In the genomic region with DNA sequence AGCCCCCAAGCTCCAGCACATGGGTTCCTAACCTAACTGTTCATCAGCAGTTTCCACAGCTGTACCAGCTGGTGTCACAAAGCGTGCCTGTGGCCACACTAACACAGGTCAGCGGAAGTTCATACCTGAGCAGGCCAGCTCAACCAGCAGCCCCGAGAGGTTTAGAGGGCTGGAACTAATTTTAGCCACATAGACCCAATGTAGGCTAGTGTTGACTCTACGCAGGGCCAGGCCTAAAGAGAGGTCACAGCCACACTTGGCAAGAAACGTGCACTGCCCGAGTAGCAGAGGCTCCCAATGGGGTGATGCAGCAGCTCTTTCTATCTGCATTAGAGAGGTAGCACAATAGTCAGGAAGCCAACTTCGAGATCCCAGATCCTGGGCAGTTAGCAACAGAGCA, we compare ENCODE assay signal across 22 mouse cellular contexts.
DNase-seq lines count a peak whose midpoint lies in the region; ATAC-seq and TF ChIP-seq lines count a peak whose summit lies in the region.
"Had no signal": no experiment of that assay in that cellular context is flagged by ENCODE, and none has a peak within 500 bp of the region (broad histone marks: within the 10 kb centered on the region; RNA-seq: fewer than 3 reads in every experiment).

No protein-coding gene starts in this region.

- intact Hi-C loops in heart, adult 2 months (cut with DNase I) = no loop called here
- intact Hi-C loops in heart, postnatal 14 days (cut with DNase I) = no loop called here

- H3K36me3 ChIP-seq in heart, adult 2 months (ENCODE audit: control insufficient read depth, insufficient read depth, low read length) = no peaks in the 10 kb centered on the region
- H3K36me3 ChIP-seq in heart, embryonic 11.5 days (ENCODE audit: control insufficient read depth, insufficient read depth, low read length) = no peaks in the 10 kb centered on the region
- H3K36me3 ChIP-seq in heart, postnatal 0 days (replicated peaks; ENCODE audit: control insufficient read depth, insufficient read depth, low read length) = no peaks in the 10 kb centered on the region
- H3K36me3 ChIP-seq: embryonic facial prominence, embryonic 15.5 days; G1E; kidney, embryonic 15.5 days; limb, embryonic 12.5 days; midbrain, embryonic 13.5 days; neural tube, embryonic 12.5 days had no signal

- H3K27ac ChIP-seq in heart, adult 2 months = no peak overlapping the region
- peak overlapping the region; percentile 60 for H3K27ac ChIP-seq in heart, embryonic 11.5 days (ENCODE audit: low read depth, low read length)
- H3K27ac ChIP-seq in heart, postnatal 0 days (ENCODE audit: low read depth) = peak overlapping the region; percentile 32; the same call in 1 of the 2 replicates
- H3K27ac ChIP-seq: embryonic facial prominence, embryonic 15.5 days; kidney, embryonic 15.5 days; limb, embryonic 12.5 days; midbrain, embryonic 13.5 days; neural tube, embryonic 12.5 days had no signal

- no peaks in the 10 kb centered on the region for H3K27me3 ChIP-seq in heart, adult 2 months (ENCODE audit: control insufficient read depth, insufficient read depth, low read length)
- no peaks in the 10 kb centered on the region for H3K27me3 ChIP-seq in heart, embryonic 11.5 days (ENCODE audit: control insufficient read depth, insufficient read depth, low read length)
- no peaks in the 10 kb centered on the region for H3K27me3 ChIP-seq in heart, postnatal 0 days (ENCODE audit: control insufficient read depth, insufficient read depth, low read length)
- H3K27me3 ChIP-seq: embryonic facial prominence, embryonic 15.5 days; kidney, embryonic 15.5 days; midbrain, embryonic 13.5 days; neural tube, embryonic 12.5 days; Patski had no signal

- TF ChIP-seq POLR2A in heart, adult 2 months (IDR thresholded peaks at IDR 0.05; ENCODE audit: insufficient read depth, low read depth, low read length) = no peak

- H3K9ac ChIP-seq in heart, adult 2 months (ENCODE audit: low read depth, low read length) = no peak overlapping the region
- H3K9ac ChIP-seq in heart, embryonic 11.5 days (ENCODE audit: low read depth, low read length) = no peak overlapping the region
- no peak overlapping the region for H3K9ac ChIP-seq in heart, postnatal 0 days (replicated peaks; ENCODE audit: low read depth, low read length)
- H3K9ac ChIP-seq: embryonic facial prominence, embryonic 15.5 days; kidney, embryonic 15.5 days; limb, embryonic 12.5 days; midbrain, embryonic 13.5 days; neural tube, embryonic 12.5 days had no signal

- peak; percentile 45 for TF ChIP-seq CTCF in heart, adult 2 months (IDR thresholded peaks at IDR 0.05)
- TF ChIP-seq CTCF in heart, postnatal 0 days (IDR thresholded peaks at IDR 0.05; ENCODE audit: low read depth) = no peak

- H3K9me3 ChIP-seq in heart, embryonic 11.5 days (replicated peaks; ENCODE audit: control insufficient read depth, low read length) = no peaks in the 10 kb centered on the region
- no peaks in the 10 kb centered on the region for H3K9me3 ChIP-seq in heart, postnatal 0 days (replicated peaks; ENCODE audit: control insufficient read depth, low read length)
- H3K9me3 ChIP-seq: embryonic facial prominence, embryonic 15.5 days; G1E; kidney, embryonic 15.5 days; limb, embryonic 12.5 days; midbrain, embryonic 13.5 days; neural tube, embryonic 12.5 days had no signal

- DNase-seq in heart, adult 2 months = peak in 1 of 2 experiments; percentile 42
- no peak for DNase-seq in heart, postnatal 14 days
- peak; percentile 19 to 35 for DNase-seq in heart, adult 9 months (ENCODE audit: low spot score in 2 of 2)
- no peak for DNase-seq in heart, postnatal 0 days (ENCODE audit: low spot score)
- DNase-seq in ovary, postnatal 36 days (ENCODE audit: low spot score) = no peak
- DNase-seq in frontal cortex, postnatal 10 days (ENCODE audit: low spot score in 2 of 2) = no peak
- DNase-seq: B cell, adult 2 months; cerebellum, adult 11 months; cerebellum, adult 9-11 months; kidney, postnatal 4 days; lung, adult 2 months; lung, postnatal 14 days; thymus, postnatal 14 days had no signal

- ATAC-seq in heart, embryonic 11.5 days (replicated peaks; ENCODE audit: insufficient number of reproducible peaks, low FRiP score, low TSS enrichment) = no peak
- ATAC-seq in heart, postnatal 0 days (ENCODE audit: insufficient read depth, low read depth) = peak; percentile 50
- ATAC-seq: intestine, postnatal 0 days; midbrain, embryonic 13.5 days; Patski had no signal

- no peaks in the 10 kb centered on the region; the same call in 1 of the 2 replicates for H3K79me2 ChIP-seq in heart, adult 2 months (replicated peaks; ENCODE audit: control insufficient read depth, insufficient read depth, low read length)

- H3K4me2 ChIP-seq in heart, embryonic 11.5 days = no peak overlapping the region
- no peak overlapping the region for H3K4me2 ChIP-seq in heart, postnatal 0 days (ENCODE audit: low read depth, low read length)
- H3K4me2 ChIP-seq: embryonic facial prominence, embryonic 15.5 days; kidney, embryonic 15.5 days; limb, embryonic 12.5 days; midbrain, embryonic 13.5 days; neural tube, embryonic 12.5 days had no signal

- no peak overlapping the region for H3K4me3 ChIP-seq in heart, adult 2 months
- H3K4me3 ChIP-seq in heart, embryonic 11.5 days (ENCODE audit: low read depth, low read length) = no peak overlapping the region
- H3K4me3 ChIP-seq in heart, postnatal 0 days (ENCODE audit: low read depth, low read length) = no peak overlapping the region
- H3K4me3 ChIP-seq: embryonic facial prominence, embryonic 15.5 days; kidney, embryonic 15.5 days; limb, embryonic 12.5 days; midbrain, embryonic 13.5 days; neural tube, embryonic 12.5 days had no signal

- H3K4me1 ChIP-seq in heart, adult 2 months (ENCODE audit: control insufficient read depth, insufficient read depth, low read length) = peaks cover 1% of the 10 kb centered on the region; the same call in 1 of the 2 replicates
- peaks cover 66% of the 10 kb centered on the region for H3K4me1 ChIP-seq in heart, embryonic 11.5 days (ENCODE audit: control insufficient read depth, insufficient read depth, low read length)
- peaks cover 43% of the 10 kb centered on the region for H3K4me1 ChIP-seq in heart, postnatal 0 days (ENCODE audit: control insufficient read depth, insufficient read depth)

- WGBS in heart, adult 2 months = 68% methylated on average over 7 of the region's 7 CpGs
- WGBS in heart, embryonic 11.5 days (ENCODE audit: insufficient replicate concordance) = 52% methylated on average over 7 of the region's 7 CpGs
- WGBS in heart, postnatal 0 days = 44% methylated on average over 7 of the region's 7 CpGs

- TF ChIP-seq EP300 in heart, adult 2 months (IDR thresholded peaks at IDR 0.05; ENCODE audit: insufficient read depth, low read depth, low read length) = no peak
- no peak for TF ChIP-seq EP300 in heart, postnatal 0 days (IDR thresholded peaks at IDR 0.05; ENCODE audit: low read depth)

Comparison
In these comparisons a context has a peak if more than half of its experiments do, and no peak if none do; other contexts are left out.
1. DNase-seq: peak in heart, adult 9 months (2 of 2); none in heart, postnatal 14 days (0 of 2), heart, postnatal 0 days (single experiment), ovary, postnatal 36 days (single experiment) and frontal cortex, postnatal 10 days (0 of 2).